Mouse (Mus musculus): ENCODE measurements at regions not wholly inside any gene's neighbourhood (a gene's known extent, or its start where the extent isn't known, plus 50 kb on each side); places are given as distances from the start of the nearest gene placed in this dataset.

DNA sequence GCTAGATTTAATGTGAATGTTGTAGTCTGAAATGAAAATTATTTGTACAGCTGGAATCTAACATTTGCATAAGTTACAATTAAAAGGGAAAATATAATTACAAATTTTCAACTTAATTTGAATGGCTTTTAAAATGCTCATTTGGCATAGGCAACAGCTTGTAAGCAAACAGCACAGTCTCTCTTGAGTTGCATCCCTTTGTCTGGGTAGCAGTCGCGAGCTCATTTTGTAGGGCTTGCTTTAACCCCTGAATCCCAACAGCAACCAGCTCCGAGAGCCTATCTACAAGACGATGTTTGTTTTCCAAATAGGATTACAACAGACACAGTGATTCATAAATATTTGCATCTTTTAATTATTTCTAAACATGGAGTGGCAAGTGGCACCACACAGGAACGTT lies 82.8 kb downstream of the Rwdd3 start:
- no peak for TF ChIP-seq MAX (IDR thresholded peaks at IDR 0.05)
- no peak for TF ChIP-seq MYOD1 (IDR thresholded peaks at IDR 0.05; ENCODE audit: control insufficient read depth, insufficient read length, low read depth)
- TF ChIP-seq CTCF (IDR thresholded peaks at IDR 0.05; ENCODE audit: control insufficient read depth, insufficient read depth, insufficient read length) = no peak

Measured in C2C12 (cell line).